Mouse (Mus musculus) adrenal gland, postnatal 36 days (tissue): ENCODE measurements around the gene Myo18a. TPM values are rescaled to one million over a fixed set of nuclear protein-coding genes. Genes with fewer than 3 reads are reported as not detected.

Experiments used
- DNase-seq, 2 experiments: peaks; one replicate each; pipeline ENCODE4 v3.0.0; 2021; ENCODE audit warnings: mixed read lengths in 1 of 2
- total RNA-seq, 2 experiments: library from RNA; stranded (reverse); gene quantifications; 2 replicates each; pipeline ENCODE4 v1.2.3; 2021

Myo18a gene
- total RNA-seq, 2 experiments from 2014 or later = 56.7 to 76.3 TPM

GRCm38 (mm10) chr11:77771879-77772713 lies 9.1 kb downstream of the Myo18a start:
- DNase-seq = peak in 1 of 2 experiments; percentile 49

DNA sequence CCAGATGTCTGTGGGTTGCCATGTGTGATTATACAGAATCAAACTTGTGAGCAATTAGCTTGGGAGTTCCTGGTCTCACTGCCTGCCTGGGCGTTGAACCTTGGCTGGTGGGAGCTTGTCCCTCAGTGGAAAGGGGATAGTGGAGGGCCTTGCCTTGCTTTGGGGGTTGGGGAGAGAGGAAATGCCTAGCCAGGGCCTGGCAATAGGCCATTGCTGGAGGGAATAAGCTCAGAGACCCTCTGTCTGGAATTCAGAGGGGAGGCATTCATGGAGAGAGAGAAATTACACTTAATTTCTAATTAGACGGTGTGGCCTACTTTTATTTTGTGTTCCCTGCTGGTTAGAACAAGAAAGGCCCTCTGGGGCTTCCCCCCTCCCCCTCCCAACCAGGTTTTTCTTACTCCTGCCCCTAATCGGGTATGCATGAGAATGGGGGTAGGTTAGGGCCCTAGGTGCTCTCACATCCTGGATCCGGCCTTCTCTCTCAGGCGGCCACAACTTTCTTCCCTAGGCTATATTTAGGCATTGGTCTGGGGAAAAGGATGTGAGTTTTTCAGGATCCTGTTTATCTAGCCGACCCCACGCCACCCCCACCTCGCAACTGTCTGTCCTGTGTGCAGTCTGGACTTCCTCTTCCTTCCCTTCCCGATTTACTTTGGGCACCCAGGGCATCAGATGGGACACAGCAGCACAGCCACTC lies 12.8 kb downstream of the Myo18a start:
- DNase-seq = peak in 1 of 2 experiments; percentile 63

DNA sequence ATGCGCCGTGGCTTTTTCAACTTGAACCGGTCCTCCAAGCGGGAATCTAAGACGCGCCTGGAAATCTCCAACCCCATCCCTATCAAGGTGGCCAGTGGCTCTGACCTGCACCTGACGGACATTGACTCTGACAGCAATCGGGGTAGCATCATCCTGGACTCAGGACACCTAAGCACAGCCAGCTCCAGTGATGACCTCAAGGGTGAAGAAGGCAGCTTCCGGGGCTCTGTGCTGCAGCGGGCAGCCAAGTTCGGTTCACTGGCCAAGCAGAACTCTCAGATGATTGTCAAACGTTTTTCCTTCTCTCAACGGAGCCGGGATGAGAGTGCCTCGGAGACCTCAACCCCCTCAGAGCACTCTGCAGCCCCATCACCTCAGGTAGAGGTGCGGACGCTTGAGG lies 14.4 kb downstream of the Myo18a start:
- no peak for DNase-seq

GRCm38 (mm10) chr11:77777937-77778336 lies 14.9 kb downstream of the Myo18a start:
- DNase-seq = peak in 1 of 2 experiments; percentile 47

GRCm38 (mm10) chr11:77779240-77779639 lies 16.2 kb downstream of the Myo18a start:
- no peak for DNase-seq

- peak; percentile 49 to 63 for DNase-seq
These were observed 18.0 kb downstream of the Myo18a start for GRCm38 (mm10) chr11:77781088-77781487.

GRCm38 (mm10) chr11:77782104-77782815 lies 19.2 kb downstream of the Myo18a start:
- no peak for DNase-seq

GRCm38 (mm10) chr11:77783211-77783746 lies 20.2 kb downstream of the Myo18a start:
- DNase-seq = peak in 1 of 2 experiments; percentile 52

DNA sequence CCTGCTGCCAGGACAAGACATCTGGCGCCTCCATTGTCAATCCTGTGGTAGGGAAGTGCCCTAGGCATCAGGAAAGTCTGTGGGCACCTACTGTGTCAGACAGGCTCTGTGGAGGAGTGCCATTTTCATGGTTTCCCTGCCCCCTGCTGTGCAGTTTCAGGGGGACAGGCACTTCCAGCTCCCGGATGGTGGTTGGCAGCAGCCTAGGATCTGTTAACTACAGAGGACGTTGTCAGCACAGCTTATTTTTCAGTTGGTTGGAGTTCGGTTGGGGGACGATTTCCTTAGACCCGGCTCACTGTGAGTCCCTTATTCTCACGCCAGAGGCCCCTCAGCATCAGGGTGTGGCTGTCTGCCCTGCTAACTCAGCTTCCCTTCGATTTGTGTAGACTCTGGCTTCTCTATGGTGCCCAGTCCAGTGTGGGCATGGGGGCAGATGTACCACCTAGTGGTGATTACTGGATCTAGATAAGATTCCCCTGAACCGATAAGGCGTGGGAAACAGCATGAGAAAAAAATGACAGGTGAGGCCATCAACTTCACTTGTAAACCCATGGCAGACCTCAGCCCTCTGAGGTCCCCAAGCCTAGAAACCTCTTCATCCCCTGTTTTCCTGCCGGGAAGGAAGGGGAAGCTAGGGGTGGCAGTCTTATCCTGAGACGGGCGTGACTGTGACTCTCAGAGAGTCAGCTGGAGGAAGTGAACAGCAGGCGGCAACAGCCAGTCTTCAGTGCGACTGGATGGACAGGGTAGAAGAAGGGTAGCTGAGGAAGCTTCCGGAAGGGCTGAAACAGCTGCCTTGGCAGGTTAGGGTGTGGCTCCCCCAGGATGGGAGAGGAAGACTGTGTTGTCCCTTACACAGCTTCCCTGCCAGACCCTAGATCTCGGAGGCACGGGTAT lies 21.0 kb downstream of the Myo18a start:
- DNase-seq = peak in 1 of 2 experiments; percentile 54

DNA sequence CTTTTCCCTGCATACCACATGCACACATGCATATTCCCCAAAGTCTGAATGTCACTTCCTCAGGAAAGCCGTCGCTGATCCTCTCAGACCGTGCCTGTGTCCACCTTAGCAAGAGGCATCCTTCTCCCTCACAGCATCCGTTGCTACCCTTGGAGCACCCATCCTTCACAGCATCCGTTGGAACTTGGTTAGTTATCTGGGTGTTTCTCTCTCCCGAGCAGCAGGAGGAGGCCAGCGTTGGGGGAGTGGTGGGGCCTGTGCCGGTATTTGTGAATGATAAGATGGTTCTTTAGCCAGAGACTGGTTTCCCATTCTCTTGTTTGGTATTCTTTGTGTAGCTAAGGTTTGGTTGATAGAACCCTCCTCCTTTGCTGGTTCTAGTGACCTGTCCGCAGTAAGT lies 21.8 kb downstream of the Myo18a start:
- no peak for DNase-seq

DNA sequence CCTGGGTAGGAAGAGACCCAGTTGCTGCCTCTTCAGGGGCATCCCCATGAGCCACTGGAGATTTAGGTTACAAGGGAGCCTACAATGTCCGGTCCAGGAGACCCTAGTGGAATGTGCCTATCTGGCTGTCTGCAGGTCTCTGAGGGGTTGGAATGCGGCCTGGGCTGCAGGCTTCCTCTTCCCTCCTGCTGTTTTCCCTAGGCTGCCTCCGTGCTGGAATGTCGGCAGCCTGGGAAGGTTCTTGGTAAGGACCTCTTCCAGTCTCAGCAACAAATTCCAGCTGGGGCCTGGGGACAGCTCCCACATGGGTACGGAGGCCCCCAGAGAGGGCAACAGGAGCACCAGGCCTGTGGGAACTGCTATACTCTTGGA lies 22.3 kb downstream of the Myo18a start:
- DNase-seq = no peak

DNA sequence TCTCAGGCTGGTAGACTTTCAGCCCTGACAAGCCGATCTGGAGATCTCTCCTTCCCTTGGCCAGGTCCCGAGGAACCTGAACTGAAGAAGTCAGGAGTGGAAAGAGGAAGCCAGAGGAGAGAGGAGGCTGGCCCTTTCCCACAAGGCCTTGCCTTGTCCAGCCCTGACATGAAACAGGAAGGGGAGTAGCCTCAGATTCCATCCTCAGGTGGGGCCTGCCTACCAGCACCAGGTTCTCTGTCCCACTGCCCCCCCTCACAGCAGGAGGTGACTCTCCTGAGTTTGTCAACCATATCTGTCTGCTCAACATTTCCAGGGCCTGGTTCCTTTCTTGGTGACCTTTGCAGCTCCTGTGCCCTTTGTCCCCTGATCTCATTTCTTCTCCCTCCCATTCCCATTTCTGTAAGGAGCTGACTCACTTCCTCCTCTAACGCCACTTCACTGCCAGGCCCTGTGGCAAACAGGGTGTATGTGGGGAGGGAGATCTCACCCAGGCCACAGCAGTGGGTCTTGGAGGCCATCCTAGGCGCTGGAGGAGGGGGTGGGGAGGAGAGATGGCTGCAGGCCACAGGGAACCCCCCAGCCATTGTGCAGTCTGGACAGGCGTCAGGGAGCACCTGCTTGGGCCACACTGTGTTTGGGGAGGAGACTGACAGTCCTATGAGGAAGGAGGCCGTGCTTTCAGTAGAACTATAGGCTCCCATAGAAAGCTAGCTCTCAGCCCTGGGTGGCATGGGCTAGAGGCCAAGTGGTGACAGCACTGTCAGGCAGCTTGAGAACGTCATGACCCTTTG lies 22.9 kb downstream of the Myo18a start:
- DNase-seq = peak; percentile 68 to 80

DNA sequence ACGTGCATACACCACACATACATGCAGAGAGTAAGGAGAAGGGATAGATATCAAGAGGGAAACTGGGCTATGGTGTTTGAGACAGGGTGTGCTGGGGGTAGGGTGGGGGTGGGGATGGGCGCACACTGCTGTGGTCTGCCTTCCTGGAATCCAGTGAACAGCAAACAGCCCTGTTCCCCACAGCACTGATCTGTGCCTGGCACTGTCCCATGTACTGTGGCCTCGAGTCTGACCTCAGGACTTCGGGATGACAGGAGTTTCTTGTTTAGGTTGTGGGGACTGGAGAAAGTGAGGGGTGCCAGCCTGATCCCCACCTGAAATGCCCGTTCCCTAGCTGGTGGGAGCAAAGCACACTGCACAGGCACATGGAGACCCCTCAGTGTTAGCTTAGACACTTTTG lies 24.7 kb downstream of the Myo18a start, which contains the start of gene Gm10277:
Gm10277 (minus strand) TSS at position 41 of the 400 bp plus-strand sequence.
- peak in 1 of 2 experiments; percentile 42 for DNase-seq

DNA sequence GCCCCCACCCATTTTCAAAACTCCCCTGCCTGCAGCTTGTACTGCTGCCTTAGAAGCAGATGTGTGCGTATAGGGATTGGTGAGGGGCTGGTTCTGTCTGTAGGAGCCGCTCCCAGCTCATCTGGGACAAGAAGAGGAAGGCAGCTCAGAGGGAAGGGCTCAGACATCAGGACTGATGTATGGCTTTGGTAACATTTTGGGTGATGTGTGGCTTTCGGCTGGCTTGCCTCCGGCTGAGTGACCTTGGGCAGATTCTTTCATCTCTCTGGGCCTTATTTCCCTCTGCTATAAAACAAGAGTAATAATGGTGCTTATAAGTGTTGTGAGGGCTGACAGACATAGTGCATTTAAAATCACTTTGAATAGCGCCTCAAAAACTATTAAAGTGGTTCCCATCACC lies 26.5 kb downstream of the Myo18a start:
- DNase-seq = peak in 1 of 2 experiments; percentile 65

GRCm38 (mm10) chr11:77790286-77790685 lies 27.2 kb downstream of the Myo18a start:
- DNase-seq = peak in 1 of 2 experiments; percentile 36

- DNase-seq = peak; percentile 68 to 70
These were observed 28.2 kb downstream of the Myo18a start for GRCm38 (mm10) chr11:77791241-77791727.

DNA sequence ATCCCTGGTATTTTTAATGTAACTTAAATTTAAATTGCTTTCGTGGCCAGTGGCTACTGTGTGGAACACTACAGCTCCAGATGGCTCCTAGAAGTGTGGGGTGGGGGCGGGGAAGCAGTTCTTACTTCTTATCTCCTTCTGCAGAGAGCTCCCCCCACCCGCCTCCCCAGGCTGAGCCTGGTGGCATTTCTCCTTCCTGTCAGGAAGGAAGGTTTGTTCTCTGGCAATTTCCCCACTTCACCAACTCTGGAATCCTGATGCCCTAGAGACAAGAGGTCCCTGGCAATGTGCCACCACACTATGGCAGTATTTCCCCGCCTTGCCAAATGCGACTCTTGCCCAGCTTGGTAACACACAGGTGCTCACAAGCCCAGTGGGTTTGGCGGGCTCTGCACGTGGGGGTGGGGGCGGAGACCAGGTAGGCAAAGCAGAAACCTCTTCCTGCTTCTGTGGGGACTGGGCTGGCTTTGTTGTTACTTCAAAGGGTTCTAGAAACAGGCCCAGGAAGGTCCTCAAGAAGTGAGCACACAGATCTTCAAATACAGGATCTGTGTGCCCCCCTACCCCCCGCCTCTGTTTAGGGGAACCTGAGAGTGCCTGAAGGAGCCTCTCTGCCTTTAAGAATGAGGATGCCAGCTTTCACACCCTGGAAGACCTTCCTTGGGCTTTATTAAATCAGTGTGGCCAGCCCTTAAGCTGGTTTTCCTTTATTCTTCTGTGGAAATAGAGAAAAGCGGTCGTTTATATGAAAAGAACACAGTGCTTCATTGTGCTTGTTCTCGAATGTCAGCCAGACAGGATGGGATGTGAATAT lies 28.9 kb downstream of the Myo18a start:
- peak; percentile 70 to 75 for DNase-seq

GRCm38 (mm10) chr11:77792566-77792909 lies 29.5 kb downstream of the Myo18a start:
- no peak for DNase-seq

- DNase-seq = peak; percentile 98
These were observed 30.3 kb downstream of the Myo18a start for GRCm38 (mm10) chr11:77793238-77793930.
